Mouse (Mus musculus) CH12.LX (cell line): Measurements from ENCODE around the gene Mgat4c. TPM values are rescaled to one million over a fixed set of nuclear protein-coding genes. Genes with fewer than 3 reads are reported as not detected.

Experiments used
- DNase-seq: peaks from one replicate; pipeline ENCODE4 v3.0.0-alpha.2; 2013; ENCODE audit errors: extremely low read depth
- H3K27ac ChIP-seq: 2 replicates; pipeline ENCODE4 v1.5.1; 2012; ENCODE audit warnings: low read depth, mild to moderate bottlenecking, control low read depth, moderate library complexity; ENCODE audit not compliant: insufficient read depth
- H3K27me3 ChIP-seq: replicated peaks from 2 replicates; pipeline ENCODE3; 2012; ENCODE audit warnings: inconsistent platforms
- H3K36me3 ChIP-seq, 2 experiments: replicated peaks in 1 of 2; 2 replicates each; pipeline versions ENCODE3 to v1.6.1; 2012; ENCODE audit warnings: inconsistent platforms in 1 of 2, low read length in 1 of 2, mild to moderate bottlenecking in 1 of 2, mixed read lengths in 1 of 2, moderate library complexity in 1 of 2; ENCODE audit not compliant: control insufficient read depth in 1 of 2, insufficient read depth in 1 of 2
- H3K4me1 ChIP-seq, 2 experiments: 2 replicates each; pipeline ENCODE4 v1.6.1; 2012; ENCODE audit warnings: inconsistent platforms in 1 of 2, moderate library complexity in 1 of 2; ENCODE audit not compliant: insufficient read depth in 2 of 2, control insufficient read depth in 1 of 2
- H3K4me2 ChIP-seq: 2 replicates; pipeline ENCODE4 v1.6.1; 2012; ENCODE audit warnings: low read depth, mild to moderate bottlenecking, control low read depth; ENCODE audit not compliant: poor library complexity, insufficient read depth, severe bottlenecking
- H3K4me3 ChIP-seq, 3 experiments: fragments of 150-350 bp in 1 of 3; sonication (generic) in 1 of 3; replicated peaks in 1 of 3; 2 replicates each; pipeline versions ENCODE3 to v1.5.1; 2011 to 2012; ENCODE audit warnings: low read depth in 2 of 3, low read length in 2 of 3, mild to moderate bottlenecking in 2 of 3, moderate library complexity in 2 of 3, control low read depth in 1 of 3, improper control_type of control experiment in 1 of 3, inconsistent platforms in 1 of 3, mixed read lengths in 1 of 3; ENCODE audit not compliant: poor library complexity in 1 of 3
- H3K79me2 ChIP-seq: replicated peaks from 2 replicates; pipeline ENCODE4 v1.6.1; 2012; ENCODE audit warnings: mild to moderate bottlenecking, moderate library complexity; ENCODE audit not compliant: control insufficient read depth, poor library complexity, insufficient read depth, severe bottlenecking; ENCODE audit errors: extremely low read depth
- H3K9ac ChIP-seq: 2 replicates; pipeline ENCODE4 v1.6.1; 2012; ENCODE audit warnings: low read depth, mild to moderate bottlenecking, control low read depth, moderate library complexity; ENCODE audit not compliant: insufficient read depth
- H3K9me3 ChIP-seq: replicated peaks from 2 replicates; pipeline ENCODE3; 2012; ENCODE audit warnings: low read length, inconsistent platforms, mixed read lengths
- CHD1 ChIP-seq: IDR thresholded peaks from 2 replicates; pipeline ENCODE4 v1.6.1; 2012; ENCODE audit warnings: low read depth, low read length, improper control_type of control experiment, inconsistent platforms
- CHD2 ChIP-seq: IDR thresholded peaks from 2 replicates; pipeline ENCODE4 v1.6.1; 2011; ENCODE audit warnings: low read length, improper control_type of control experiment
- CTCF ChIP-seq, 2 experiments: IDR thresholded peaks in 1 of 2; conservative IDR thresholded peaks in 1 of 2; 2 replicates each; pipeline ENCODE4 v1.5.1; 2011 to 2012; ENCODE audit warnings: low read depth in 2 of 2, low read length in 2 of 2, improper control_type of control experiment in 1 of 2, inconsistent platforms in 1 of 2, mild to moderate bottlenecking in 1 of 2, moderate library complexity in 1 of 2
- EP300 ChIP-seq: IDR thresholded peaks from 2 replicates; pipeline ENCODE4 v1.6.1; 2011; ENCODE audit warnings: low read length, improper control_type of control experiment
- ETS1 ChIP-seq: conservative IDR thresholded peaks from 2 replicates; pipeline ENCODE4 v1.6.1; 2012; ENCODE audit warnings: low read depth, mild to moderate bottlenecking, inconsistent platforms, low read length, improper control_type of control experiment, moderate library complexity
- GABPA ChIP-seq: IDR thresholded peaks from 2 replicates; pipeline ENCODE4 v1.6.1; 2012; ENCODE audit warnings: low read depth, low read length, improper control_type of control experiment, inconsistent platforms; ENCODE audit not compliant: insufficient replicate concordance
- JUND ChIP-seq: conservative IDR thresholded peaks from 2 replicates; pipeline ENCODE4 v1.6.1; 2011; ENCODE audit warnings: low read depth, low read length, improper control_type of control experiment
- MAX ChIP-seq: IDR thresholded peaks from 2 replicates; pipeline ENCODE4 v1.6.1; 2011; ENCODE audit warnings: low read length, improper control_type of control experiment
- MEF2A ChIP-seq: IDR thresholded peaks from 2 replicates; pipeline ENCODE4 v1.6.1; 2014; ENCODE audit warnings: low read depth, mild to moderate bottlenecking, inconsistent platforms, low read length, improper control_type of control experiment, borderline replicate concordance
- MXI1 ChIP-seq: IDR thresholded peaks from 2 replicates; pipeline ENCODE4 v1.6.1; 2011; ENCODE audit warnings: mild to moderate bottlenecking, low read depth, low read length, improper control_type of control experiment
- NRF1 ChIP-seq: IDR thresholded peaks from 2 replicates; pipeline ENCODE4 v1.6.1; 2014; ENCODE audit warnings: low read depth, mild to moderate bottlenecking, inconsistent platforms, low read length, improper control_type of control experiment, moderate library complexity
- PAX5 ChIP-seq: IDR thresholded peaks from 2 replicates; pipeline ENCODE4 v1.6.1; 2012; ENCODE audit warnings: low read length, inconsistent platforms, mixed read lengths
- RCOR1 ChIP-seq: conservative IDR thresholded peaks from 2 replicates; pipeline ENCODE4 v1.6.1; 2012; ENCODE audit warnings: low read depth, mild to moderate bottlenecking, inconsistent platforms, low read length, improper control_type of control experiment
- SMC3 ChIP-seq: IDR thresholded peaks from 2 replicates; pipeline ENCODE4 v1.6.1; 2011; ENCODE audit warnings: low read depth, low read length, improper control_type of control experiment
- TCF12 ChIP-seq: IDR thresholded peaks from 2 replicates; pipeline ENCODE4 v1.6.1; 2014; ENCODE audit warnings: low read depth, mild to moderate bottlenecking, inconsistent platforms, low read length, improper control_type of control experiment
- UBTF ChIP-seq: IDR thresholded peaks from 2 replicates; pipeline ENCODE4 v1.6.1; 2012; ENCODE audit warnings: low read depth, mild to moderate bottlenecking, inconsistent platforms, low read length, improper control_type of control experiment, moderate library complexity
- ZKSCAN1 ChIP-seq: IDR thresholded peaks from 2 replicates; pipeline ENCODE4 v1.6.1; 2012; ENCODE audit warnings: low read depth, inconsistent platforms, low read length, improper control_type of control experiment, borderline replicate concordance
- dilution Hi-C: fragments of 300-500 bp; cut with MboI; formaldehyde crosslinking; loops from 2 replicates; pipeline ENCODE4 v1.14.3; 2020; ENCODE audit warnings: low sequenced_read_pairs; ENCODE audit not compliant: extremely low pct_unique_long_range_greater_than_20kb, extremely low pct_ligation_motif_present
- in situ Hi-C: fragments of 300-500 bp; cut with MboI; formaldehyde crosslinking; loops from 3 replicates; pipeline ENCODE4 v1.14.3; 2019; ENCODE audit warnings: low sequenced_read_pairs, low pct_ligation_motif_present, low pct_unique_long_range_greater_than_20kb, mixed read lengths
- polyA plus RNA-seq: library from polyadenylated mRNA; unstranded; fragments of >175 nt; gene quantifications from 2 replicates; pipeline ENCODE4 v1.2.1, GENCODE M21; 2012; ENCODE audit warnings: low read depth; ENCODE audit not compliant: insufficient read length
- total RNA-seq, 2 experiments: library from RNA; depleted of rRNA; stranded (reverse); fragments of 300-350 nt in 1 of 2; fragments of >200 nt in 1 of 2; gene quantifications; 2 replicates each; pipeline ENCODE4 v1.2.3; 2012 to 2014

Gene Mgat4c
- total and polyA plus RNA-seq, 3 experiments: not detected

- Histone ChIP-seq H3K36me3 (no peaks in the 10 kb centered on the region), H3K27ac (no peak overlapping the region), H3K4me3 (no peak overlapping the region), H3K27me3 (no peaks in the 10 kb centered on the region), H3K9me3 (peaks cover 14% of the 10 kb centered on the region), H3K79me2 (no peaks in the 10 kb centered on the region), H3K4me1 (no peaks in the 10 kb centered on the region), H3K4me2 (no peak overlapping the region), H3K9ac (no peak overlapping the region)
- DNase-seq: no peak
- in situ Hi-C loops: no loop called here
- dilution Hi-C loops: no loop called here
- no peak for TF ChIP-seq CTCF (conservative IDR thresholded peaks at IDR 0.05 in 1 of 2, IDR thresholded peaks at IDR 0.05 in 1 of 2; ENCODE audit: low read depth in 2 of 2, low read length in 2 of 2)
Measured at GRCm38 (mm10) chr10:101889866-101890265, 208.6 kb downstream of the Mgat4c start.

GRCm38 (mm10) chr10:101917328-101917814 is 236.1 kb downstream of the Mgat4c start:
- no peak overlapping the region for H3K4me3 ChIP-seq
- no peak overlapping the region for H3K4me2 ChIP-seq
- no peaks in the 10 kb centered on the region for H3K4me1 ChIP-seq
- H3K27ac ChIP-seq: no peak overlapping the region
- H3K9ac ChIP-seq: no peak overlapping the region
- H3K36me3 ChIP-seq: no peaks in the 10 kb centered on the region
- dilution Hi-C loops: no loop called here
- no peaks in the 10 kb centered on the region for H3K27me3 ChIP-seq
- H3K9me3 ChIP-seq: peaks cover 16% of the 10 kb centered on the region
- no peaks in the 10 kb centered on the region for H3K79me2 ChIP-seq
- TF ChIP-seq MXI1 (no peak), UBTF (no peak), MEF2A (no peak), CHD1 (no peak), JUND (no peak), RCOR1 (no peak), SMC3 (no peak), NRF1 (no peak), CTCF (conservative IDR thresholded peaks at IDR 0.05 in 1 of 2, IDR thresholded peaks at IDR 0.05 in 1 of 2; ENCODE audit: low read depth in 2 of 2, low read length in 2 of 2) (no peak), CHD2 (no peak)
- in situ Hi-C loops: no loop called here
- DNase-seq: no peak

- in situ Hi-C loops (no loop called here), dilution Hi-C loops (no loop called here)
- Histone ChIP-seq H3K27me3 (no peaks in the 10 kb centered on the region), H3K36me3 (no peaks in the 10 kb centered on the region), H3K9me3 (peaks cover 2% of the 10 kb centered on the region), H3K4me2 (no peak overlapping the region), H3K9ac (no peak overlapping the region), H3K79me2 (no peaks in the 10 kb centered on the region), H3K27ac (no peak overlapping the region), H3K4me3 (no peak overlapping the region), H3K4me1 (no peaks in the 10 kb centered on the region)
- no peak for TF ChIP-seq PAX5
- no peak for TF ChIP-seq UBTF
- no peak for TF ChIP-seq TCF12
- no peak for TF ChIP-seq NRF1
- TF ChIP-seq GABPA: no peak
- no peak for TF ChIP-seq JUND
- TF ChIP-seq ZKSCAN1: no peak
- TF ChIP-seq CHD2: no peak
- no peak for TF ChIP-seq MAX
- TF ChIP-seq ETS1: no peak
- TF ChIP-seq EP300: no peak
- no peak for DNase-seq
Measured at GRCm38 (mm10) chr10:101997612-101998011, 316.3 kb downstream of the Mgat4c start.
